Mouse (Mus musculus) midbrain, embryonic 15.5 days (tissue): ENCODE measurements around the gene Numb. TPM values are rescaled to one million over a fixed set of nuclear protein-coding genes. Genes with fewer than 3 reads are reported as not detected.
"Not testable (repeated sequence)": the region's sequence is repeated elsewhere in the genome, so short reads cannot be mapped to it uniquely, and the experiment has no call there.

Experiments used
- ATAC-seq: fragments of 200-750 bp; cut with Nextera tagmentation; replicated peaks from 2 replicates; pipeline ENCODE4 v1.8.0; 2017; ENCODE audit warnings: moderate TSS enrichment
- H3K27ac ChIP-seq: fragments of 300-500 bp; sonication (generic); 2 replicates; pipeline ENCODE4 v1.5.1; 2015; ENCODE audit warnings: mild to moderate bottlenecking, inconsistent platforms
- H3K27me3 ChIP-seq: fragments of 300-500 bp; sonication (generic); replicated peaks from 2 replicates; pipeline ENCODE4 v1.6.1; 2015; ENCODE audit warnings: inconsistent platforms
- H3K36me3 ChIP-seq: fragments of 300-500 bp; sonication (generic); replicated peaks from 2 replicates; pipeline ENCODE4 v1.6.1; 2015; ENCODE audit warnings: inconsistent platforms
- H3K4me1 ChIP-seq: fragments of 300-500 bp; sonication (generic); 2 replicates; pipeline ENCODE4 v1.6.1; 2015; ENCODE audit warnings: inconsistent platforms
- H3K4me2 ChIP-seq: fragments of 300-500 bp; sonication (generic); 2 replicates; pipeline ENCODE4 v1.6.1; 2015; ENCODE audit warnings: inconsistent platforms, mild to moderate bottlenecking, moderate library complexity
- H3K4me3 ChIP-seq: fragments of 300-500 bp; sonication (generic); 2 replicates; pipeline ENCODE4 v1.5.1; 2015; ENCODE audit warnings: mild to moderate bottlenecking, inconsistent platforms
- H3K9ac ChIP-seq: fragments of 300-500 bp; sonication (generic); 2 replicates; pipeline ENCODE4 v1.6.1; 2015; ENCODE audit warnings: mild to moderate bottlenecking, inconsistent platforms
- H3K9me3 ChIP-seq: fragments of 300-500 bp; sonication (generic); 2 replicates; pipeline ENCODE4 v1.6.1; 2016; ENCODE audit warnings: inconsistent platforms
- WGBS: fragments of 180-500 bp; shearing (Covaris S2); methylation state at CpG from one replicate; pipeline ENCODE4 v1.1.7; 2015; ENCODE audit warnings: mixed read lengths; 5-methylcytosine and 5-hydroxymethylcytosine counted together
- polyA plus RNA-seq: library from polyadenylated mRNA; unstranded; fragments of >200 nt; fragmentation: Nextera tagmentation; extraction: Ambion mirVana; gene quantifications from 2 replicates; pipeline ENCODE4 v1.2.1, GENCODE M21; 2015

The Numb gene
- polyA plus RNA-seq, 1 experiment from 2014 or later, result 17.5 TPM

DNA sequence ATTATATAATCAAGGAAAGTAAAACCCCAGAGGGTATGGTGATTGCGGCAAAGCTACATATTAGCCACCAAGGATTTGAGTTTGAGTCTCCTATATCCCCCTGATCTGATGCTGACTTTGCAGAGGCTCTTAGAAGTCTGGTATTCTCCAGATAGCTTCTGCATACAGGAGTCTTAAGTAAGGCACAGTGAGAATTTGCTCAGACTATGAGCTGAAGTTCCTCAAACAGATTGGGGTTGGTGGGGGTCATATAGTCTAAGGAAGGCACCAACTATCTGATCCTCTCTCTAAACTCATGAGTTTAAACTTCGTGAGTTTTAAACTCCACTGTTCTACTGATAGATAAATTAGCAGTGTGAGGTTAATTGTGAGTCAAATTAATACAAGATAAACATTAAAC, 17.6 kb upstream of the Numb start:
- H3K4me1 ChIP-seq, result no peaks in the 10 kb centered on the region
- no peaks in the 10 kb centered on the region for H3K36me3 ChIP-seq
- ATAC-seq, result no peak
- no peaks in the 10 kb centered on the region for H3K9me3 ChIP-seq
- no peak overlapping the region for H3K9ac ChIP-seq
- 69% methylated on average over 2 of the region's 2 CpGs for WGBS
- no peaks in the 10 kb centered on the region for H3K27me3 ChIP-seq
- no peak overlapping the region for H3K4me3 ChIP-seq
- no peak overlapping the region for H3K4me2 ChIP-seq
- H3K27ac ChIP-seq, result no peak overlapping the region

- not testable (repeated sequence) for H3K36me3 ChIP-seq, ATAC-seq, H3K4me2 ChIP-seq, H3K27ac ChIP-seq, H3K9ac ChIP-seq, H3K27me3 ChIP-seq, H3K4me1 ChIP-seq, H3K9me3 ChIP-seq, H3K4me3 ChIP-seq
- WGBS, result 42% methylated on average over 1 of the region's 1 CpGs
Observed at GRCm38 (mm10) chr12:83938592-83938991, 16.9 kb upstream of the Numb start.

GRCm38 (mm10) chr12:83937600-83937999, 15.9 kb upstream of the Numb start:
- H3K9me3 ChIP-seq, result no peaks in the 10 kb centered on the region
- WGBS, result 74% methylated on average over 10 of the region's 10 CpGs
- no peak overlapping the region for H3K27ac ChIP-seq
- no peaks in the 10 kb centered on the region for H3K36me3 ChIP-seq
- H3K4me2 ChIP-seq, result no peak overlapping the region
- no peak for ATAC-seq
- H3K9ac ChIP-seq, result no peak overlapping the region
- H3K27me3 ChIP-seq, result no peaks in the 10 kb centered on the region
- H3K4me1 ChIP-seq, result 0 out of 2 replicates have a peak, but pooled peaks cover 3% of the 10 kb centered on the region
- H3K4me3 ChIP-seq, result no peak overlapping the region

DNA sequence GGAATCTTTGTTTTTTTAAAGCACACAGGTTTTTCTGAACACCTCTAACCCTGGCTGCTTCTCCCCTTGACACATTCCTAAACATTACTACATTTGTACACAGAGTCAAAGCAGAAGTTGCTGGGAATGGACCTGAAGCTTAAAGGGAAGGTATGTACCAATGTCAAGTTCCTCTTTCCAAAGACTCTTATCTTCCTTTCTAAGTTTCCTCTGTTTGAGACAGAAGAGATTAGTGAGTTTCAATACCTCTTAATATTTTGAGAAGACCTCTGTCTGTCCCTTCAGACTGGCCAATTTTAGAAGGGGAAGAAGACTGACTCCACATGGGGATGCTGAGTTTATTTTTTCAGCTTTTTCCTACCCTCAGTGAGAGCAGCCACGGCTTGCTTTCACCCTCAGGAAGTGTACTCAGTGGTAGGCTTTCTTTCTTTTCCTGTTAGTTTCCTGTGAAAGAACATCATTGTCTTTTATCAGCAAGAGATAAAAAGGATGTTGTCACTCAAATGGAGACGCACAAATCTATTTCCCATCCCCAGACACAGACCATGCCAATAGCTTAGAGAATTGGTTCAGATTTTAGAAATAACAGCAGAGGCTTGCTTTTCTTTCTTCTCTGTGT, 7.6 kb upstream of the Numb start:
- H3K27ac ChIP-seq, result no peak overlapping the region
- H3K27me3 ChIP-seq, result no peaks in the 10 kb centered on the region
- H3K9me3 ChIP-seq, result no peaks in the 10 kb centered on the region
- H3K4me3 ChIP-seq, result no peak overlapping the region
- no peak overlapping the region for H3K4me2 ChIP-seq
- H3K4me1 ChIP-seq, result 0 out of 2 replicates have a peak, but pooled peaks cover 3% of the 10 kb centered on the region
- H3K9ac ChIP-seq, result no peak overlapping the region
- WGBS, result 39% methylated on average over 2 of the region's 2 CpGs
- no peaks in the 10 kb centered on the region for H3K36me3 ChIP-seq
- ATAC-seq, result no peak

DNA sequence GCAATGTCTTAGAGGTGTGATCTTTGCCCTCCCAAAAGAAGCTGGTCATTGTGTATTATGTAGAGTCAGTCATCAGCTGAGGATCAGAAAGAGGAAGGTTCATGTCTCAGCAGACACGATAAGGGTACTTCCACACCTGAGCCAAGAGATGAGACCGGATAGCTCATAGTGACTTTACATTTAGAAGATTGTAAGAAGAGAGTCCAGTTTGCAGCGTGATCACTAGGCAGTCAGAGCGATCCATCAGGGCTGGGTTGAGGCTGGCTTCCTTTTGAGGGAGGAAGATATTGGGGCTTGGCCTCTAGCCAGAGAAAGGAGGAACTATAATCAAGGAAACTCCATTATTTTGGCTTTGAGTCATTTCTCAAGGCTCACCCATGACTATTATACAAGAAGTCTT, 6.0 kb upstream of the Numb start:
- H3K27me3 ChIP-seq, result no peaks in the 10 kb centered on the region
- H3K27ac ChIP-seq, result no peak overlapping the region
- no peaks in the 10 kb centered on the region for H3K36me3 ChIP-seq
- H3K9me3 ChIP-seq, result no peaks in the 10 kb centered on the region
- no peak overlapping the region for H3K4me2 ChIP-seq
- no peak for ATAC-seq
- H3K4me1 ChIP-seq, result peaks cover 4% of the 10 kb centered on the region; the same call in 1 of the 2 replicates
- WGBS, result 86% methylated on average over 4 of the region's 4 CpGs
- no peak overlapping the region for H3K4me3 ChIP-seq
- no peak overlapping the region for H3K9ac ChIP-seq

DNA sequence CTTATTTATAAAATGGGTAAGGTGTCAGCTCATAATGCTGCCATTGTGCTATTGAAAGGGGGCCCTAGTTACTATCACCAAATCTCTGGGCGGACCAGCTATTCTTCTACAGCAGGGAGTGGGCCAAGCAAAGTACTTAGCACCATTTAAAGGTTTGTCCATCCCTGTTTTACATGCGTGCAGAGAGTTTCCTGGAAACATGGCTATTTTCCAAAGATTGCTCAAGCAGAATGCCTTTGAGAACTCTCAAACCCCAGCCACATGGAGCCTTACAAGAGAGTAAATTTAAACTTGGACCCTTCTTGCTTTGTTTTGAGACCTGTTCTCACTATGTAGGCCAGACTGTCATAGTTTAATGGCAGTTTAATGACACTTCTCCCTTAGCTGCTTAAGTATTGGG, 4.3 kb upstream of the Numb start:
- no peak overlapping the region for H3K4me3 ChIP-seq
- no peak for ATAC-seq
- no peak overlapping the region for H3K9ac ChIP-seq
- no peaks in the 10 kb centered on the region for H3K9me3 ChIP-seq
- H3K4me1 ChIP-seq, result peaks cover 7% of the 10 kb centered on the region; the same call in 1 of the 2 replicates
- H3K36me3 ChIP-seq, result no peaks in the 10 kb centered on the region
- 83% methylated on average over 2 of the region's 2 CpGs for WGBS
- no peak overlapping the region for H3K27ac ChIP-seq
- H3K27me3 ChIP-seq, result no peaks in the 10 kb centered on the region
- H3K4me2 ChIP-seq, result no peak overlapping the region

- Histone ChIP-seq H3K9ac (no peak overlapping the region), H3K9me3 (no peaks in the 10 kb centered on the region), H3K4me1 (peaks cover 13% of the 10 kb centered on the region), H3K4me3 (no peak overlapping the region), H3K27ac (no peak overlapping the region), H3K27me3 (no peaks in the 10 kb centered on the region), H3K4me2 (no peak overlapping the region), H3K36me3 (no peaks in the 10 kb centered on the region)
- ATAC-seq, result no peak
- 66% methylated on average over 7 of the region's 7 CpGs for WGBS
Observed at GRCm38 (mm10) chr12:83925160-83925703, 3.5 kb upstream of the Numb start.

- Histone ChIP-seq H3K36me3 (no peaks in the 10 kb centered on the region), H3K9ac (no peak overlapping the region), H3K4me2 (no peak overlapping the region), H3K9me3 (no peaks in the 10 kb centered on the region), H3K27me3 (no peaks in the 10 kb centered on the region), H3K27ac (no peak overlapping the region), H3K4me3 (no peak overlapping the region), H3K4me1 (peaks cover 19% of the 10 kb centered on the region)
- no peak for ATAC-seq
- 71% methylated on average over 3 of the region's 3 CpGs for WGBS
Observed at GRCm38 (mm10) chr12:83924332-83924731, 2.6 kb upstream of the Numb start.

- Histone ChIP-seq H3K4me2 (no peak overlapping the region), H3K4me1 (peaks cover 19% of the 10 kb centered on the region), H3K9ac (no peak overlapping the region), H3K9me3 (no peaks in the 10 kb centered on the region), H3K27ac (no peak overlapping the region), H3K27me3 (no peaks in the 10 kb centered on the region), H3K4me3 (no peak overlapping the region), H3K36me3 (no peaks in the 10 kb centered on the region)
- no peak for ATAC-seq
- 81% methylated on average over 1 of the region's 1 CpGs for WGBS
Observed at GRCm38 (mm10) chr12:83923486-83923859, 1.7 kb upstream of the Numb start.

DNA sequence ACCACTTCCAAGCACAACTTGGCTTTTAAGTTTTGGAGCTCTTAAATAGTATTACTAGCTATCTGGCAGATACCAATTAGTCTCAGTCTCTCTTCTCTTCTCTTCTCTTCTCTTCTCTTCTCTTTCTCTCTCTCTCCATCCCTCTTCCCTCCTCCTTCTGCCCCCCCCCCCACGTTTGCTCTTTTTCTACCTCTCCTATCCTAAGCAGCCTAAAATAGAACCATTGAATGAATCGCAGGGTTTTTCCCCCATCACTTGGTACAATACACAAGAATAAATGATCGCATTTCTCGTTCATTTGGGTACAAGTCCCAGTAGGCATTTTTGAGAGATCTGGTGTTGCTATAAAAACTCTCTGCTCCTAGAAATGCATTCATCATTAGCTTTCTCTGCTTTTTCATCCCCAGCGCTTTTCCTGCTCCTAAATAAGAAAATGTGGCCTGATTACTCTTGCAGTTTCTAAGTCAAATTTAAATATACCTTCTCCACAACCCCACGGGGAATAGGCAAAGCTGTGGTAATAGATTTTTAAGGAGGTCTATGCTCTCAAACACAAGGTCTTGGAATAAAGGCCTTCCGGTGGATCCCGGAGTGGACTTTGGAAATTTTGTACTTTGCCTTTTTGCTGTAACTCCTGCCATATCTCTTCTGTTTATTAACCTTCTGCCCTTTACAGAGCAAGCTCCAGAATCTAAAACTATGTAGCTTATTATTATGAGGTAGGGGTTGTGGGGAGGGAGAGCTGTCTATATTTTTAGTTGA, 1.2 kb upstream of the Numb start:
- Histone ChIP-seq H3K4me1 (peaks cover 19% of the 10 kb centered on the region), H3K4me3 (peak overlapping the region; percentile 84), H3K9ac (no peak overlapping the region), H3K9me3 (no peaks in the 10 kb centered on the region), H3K27ac (no peak overlapping the region), H3K4me2 (peak overlapping the region; percentile 52), H3K27me3 (no peaks in the 10 kb centered on the region), H3K36me3 (no peaks in the 10 kb centered on the region)
- no peak for ATAC-seq
- WGBS, result 36% methylated on average over 8 of the region's 8 CpGs

GRCm38 (mm10) chr12:83920721-83921441, 853 bp downstream of the Numb start:
- Histone ChIP-seq H3K9ac (peak overlapping the region; percentile 72), H3K4me2 (peak overlapping the region; percentile 85), H3K36me3 (no peaks in the 10 kb centered on the region), H3K9me3 (no peaks in the 10 kb centered on the region), H3K4me3 (peak overlapping the region; percentile 84), H3K4me1 (peaks cover 19% of the 10 kb centered on the region), H3K27me3 (no peaks in the 10 kb centered on the region), H3K27ac (peak overlapping the region; percentile 89)
- no peak for ATAC-seq
- under 1% methylated on average over 31 of the region's 31 CpGs for WGBS

DNA sequence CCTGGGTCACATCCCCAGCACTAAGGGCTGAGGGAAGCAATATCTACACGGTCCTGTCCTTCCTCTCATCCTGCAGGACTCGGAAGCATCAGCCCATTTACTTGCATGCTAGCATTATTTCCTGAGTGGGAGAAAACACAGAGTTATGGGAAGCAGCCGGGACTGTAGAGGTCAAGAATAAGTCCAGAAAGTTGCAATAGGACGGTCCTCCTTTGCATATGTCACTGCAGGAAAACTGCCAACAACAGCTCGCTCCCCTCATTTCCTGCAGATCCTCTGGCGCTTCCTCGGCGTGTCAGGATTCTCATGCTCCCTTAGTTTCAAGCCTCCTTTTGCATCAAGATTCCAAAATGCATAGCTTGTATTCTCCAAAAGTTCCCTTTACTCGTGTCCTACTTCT, 4.8 kb downstream of the Numb start:
- no peak overlapping the region for H3K4me2 ChIP-seq
- H3K27ac ChIP-seq, result no peak overlapping the region
- no peaks in the 10 kb centered on the region for H3K36me3 ChIP-seq
- ATAC-seq, result no peak
- no peak overlapping the region for H3K9ac ChIP-seq
- H3K27me3 ChIP-seq, result no peaks in the 10 kb centered on the region
- peaks cover 12% of the 10 kb centered on the region for H3K4me1 ChIP-seq
- no peak overlapping the region for H3K4me3 ChIP-seq
- H3K9me3 ChIP-seq, result no peaks in the 10 kb centered on the region
- whole genome bisulfite sequencing, result 78% methylated on average over 9 of the region's 9 CpGs
